Mouse (Mus musculus) testis, adult 2 months (tissue): ENCODE measurements around the gene Kcnj15. TPM values are rescaled to one million over a fixed set of nuclear protein-coding genes. Genes with fewer than 3 reads are reported as not detected.

Source experiments
- H3K27ac ChIP-seq: fragments of 200-500 bp; 2 replicates; pipeline ENCODE4 v1.5.1; 2012; ENCODE audit warnings: low read depth, low read length; ENCODE audit not compliant: control insufficient read depth, insufficient read depth
- H3K27me3 ChIP-seq: fragments of 200-500 bp; 2 replicates; pipeline ENCODE4 v1.6.1; 2012; ENCODE audit warnings: mild to moderate bottlenecking, low read length, moderate library complexity; ENCODE audit not compliant: control insufficient read depth, insufficient read depth
- H3K36me3 ChIP-seq: fragments of 200-500 bp; 2 replicates; pipeline ENCODE4 v1.6.1; 2012; ENCODE audit warnings: mild to moderate bottlenecking, low read length; ENCODE audit not compliant: control insufficient read depth, insufficient read depth
- H3K4me1 ChIP-seq: fragments of 200-500 bp; 2 replicates; pipeline ENCODE4 v1.6.1; 2012; ENCODE audit warnings: low read length; ENCODE audit not compliant: control insufficient read depth, insufficient read depth
- H3K4me3 ChIP-seq: fragments of 200-500 bp; 2 replicates; pipeline ENCODE4 v1.5.1; 2012; ENCODE audit warnings: low read depth, mild to moderate bottlenecking, low read length, moderate library complexity, mixed read lengths; ENCODE audit not compliant: control insufficient read depth
- CTCF ChIP-seq: fragments of 200-500 bp; IDR thresholded peaks from 2 replicates; pipeline ENCODE4 v1.5.1; 2012; ENCODE audit warnings: low read depth, mild to moderate bottlenecking, inconsistent platforms, low read length, moderate library complexity; ENCODE audit not compliant: control insufficient read depth, insufficient read depth, insufficient replicate concordance
- POLR2A ChIP-seq: fragments of 200-500 bp; IDR thresholded peaks from 2 replicates; pipeline ENCODE4 v1.6.1; 2012; ENCODE audit warnings: low read depth, mild to moderate bottlenecking, inconsistent platforms, low read length, moderate library complexity; ENCODE audit not compliant: control insufficient read depth
- polyA plus RNA-seq: library from polyadenylated mRNA; depleted of rRNA; stranded (reverse); fragments of >200 nt; gene quantifications from 2 replicates; pipeline ENCODE4 v1.2.3, GENCODE M21; 2012

Kcnj15 gene
- polyA plus RNA-seq, 1 experiment, result 0.12 TPM

- Histone ChIP-seq H3K4me3 (no peak overlapping the region), H3K27ac (no peak overlapping the region), H3K27me3 (no peaks in the 10 kb centered on the region), H3K4me1 (no peaks in the 10 kb centered on the region), H3K36me3 (no peaks in the 10 kb centered on the region)
- no peak for TF ChIP-seq POLR2A
- no peak for TF ChIP-seq CTCF
These were observed 11.9 kb upstream of the Kcnj15 start for GRCm38 (mm10) chr16:95245499-95245898.

- Histone ChIP-seq H3K36me3 (no peaks in the 10 kb centered on the region), H3K27ac (no peak overlapping the region), H3K4me3 (no peak overlapping the region), H3K4me1 (no peaks in the 10 kb centered on the region), H3K27me3 (no peaks in the 10 kb centered on the region)
- TF ChIP-seq CTCF, result no peak
These were observed 8.7 kb upstream of the Kcnj15 start for GRCm38 (mm10) chr16:95248646-95249045.

- Histone ChIP-seq H3K36me3 (no peaks in the 10 kb centered on the region), H3K27me3 (no peaks in the 10 kb centered on the region), H3K4me3 (no peak overlapping the region), H3K4me1 (no peaks in the 10 kb centered on the region), H3K27ac (no peak overlapping the region)
- TF ChIP-seq POLR2A, result no peak
- no peak for TF ChIP-seq CTCF
These were observed 710 bp upstream of the Kcnj15 start for GRCm38 (mm10) chr16:95256648-95257047.

GRCm38 (mm10) chr16:95258100-95258499, 742 bp downstream of the Kcnj15 start:
- TF ChIP-seq POLR2A (no peak), CTCF (no peak)
- Histone ChIP-seq H3K27ac (no peak overlapping the region), H3K36me3 (no peaks in the 10 kb centered on the region), H3K4me1 (no peaks in the 10 kb centered on the region), H3K27me3 (no peaks in the 10 kb centered on the region), H3K4me3 (no peak overlapping the region)

- Histone ChIP-seq H3K4me3 (no peak overlapping the region), H3K36me3 (no peaks in the 10 kb centered on the region), H3K27me3 (no peaks in the 10 kb centered on the region), H3K4me1 (no peaks in the 10 kb centered on the region), H3K27ac (no peak overlapping the region)
- no peak for TF ChIP-seq POLR2A
- TF ChIP-seq CTCF, result no peak
These were observed 2.1 kb downstream of the Kcnj15 start for GRCm38 (mm10) chr16:95259505-95259904.

- TF ChIP-seq CTCF, result no peak
- no peak for TF ChIP-seq POLR2A
- Histone ChIP-seq H3K4me1 (no peaks in the 10 kb centered on the region), H3K36me3 (no peaks in the 10 kb centered on the region), H3K4me3 (no peak overlapping the region), H3K27ac (no peak overlapping the region), H3K27me3 (no peaks in the 10 kb centered on the region)
These were observed 3.3 kb downstream of the Kcnj15 start for GRCm38 (mm10) chr16:95260693-95261092.

- H3K4me3 ChIP-seq, result no peak overlapping the region
- H3K4me1 ChIP-seq, result no peaks in the 10 kb centered on the region
- H3K27me3 ChIP-seq, result no peaks in the 10 kb centered on the region
- H3K36me3 ChIP-seq, result no peaks in the 10 kb centered on the region
- TF ChIP-seq CTCF (no peak), POLR2A (no peak)
- no peak overlapping the region for H3K27ac ChIP-seq
These were observed 4.4 kb downstream of the Kcnj15 start for GRCm38 (mm10) chr16:95261807-95262206.
